Mouse (Mus musculus): ENCODE data around the gene Tarbp1. TPM values are rescaled to one million over a fixed set of nuclear protein-coding genes. Genes with fewer than 3 reads are reported as not detected.
"Not testable (repeated sequence)": the region's sequence is repeated elsewhere in the genome, so short reads cannot be mapped to it uniquely, and the experiment has no call there.

Tarbp1 gene
- polyA plus RNA-seq, 1 experiment from 2014 or later, result 2.5 TPM

DNA sequence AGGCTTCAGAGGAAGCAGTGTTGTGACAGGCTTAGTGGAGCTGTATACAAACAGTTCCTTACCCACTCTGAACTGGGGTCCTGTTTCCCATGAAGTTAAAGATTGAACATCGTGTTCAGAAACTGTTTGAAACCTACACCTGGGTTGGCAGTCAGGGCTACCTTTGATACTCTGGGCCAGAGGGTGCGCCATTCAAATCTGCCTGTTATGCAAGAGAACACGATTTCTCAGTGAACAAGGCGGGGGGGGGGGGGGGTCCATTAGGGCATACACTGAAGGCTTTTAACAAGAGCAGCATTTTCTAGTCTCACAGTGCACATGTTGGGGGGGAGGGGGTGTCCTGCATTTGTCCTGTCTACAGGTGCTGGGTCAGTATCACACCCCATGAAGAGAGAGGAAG is 50.7 kb downstream of the Tarbp1 start:
- H3K36me3 ChIP-seq (replicated peaks; ENCODE audit: control insufficient read depth, insufficient read depth), result peaks cover 43% of the 10 kb centered on the region
- no peaks in the 10 kb centered on the region for H3K9me3 ChIP-seq (ENCODE audit: control insufficient read depth, low read length)

DNA sequence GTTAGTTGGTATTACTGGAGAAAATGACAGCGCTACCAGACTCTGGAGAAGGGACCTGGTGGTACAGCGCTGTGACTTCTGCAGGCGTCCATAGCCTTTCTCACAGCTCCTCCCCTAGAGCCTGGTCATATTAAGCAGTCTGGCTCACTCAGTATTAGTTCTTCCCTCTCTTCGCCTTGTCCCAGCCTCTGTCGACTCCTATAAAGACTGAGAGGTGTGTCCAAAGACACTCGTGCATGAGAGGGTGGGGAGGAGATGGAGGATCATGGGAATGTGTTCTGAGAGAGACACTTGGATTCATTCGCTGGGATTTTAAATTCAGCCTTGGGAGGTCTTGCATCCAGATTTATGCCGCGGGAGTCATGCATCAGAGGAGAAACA is 52.0 kb downstream of the Tarbp1 start:
- no peak for DNase-seq (ENCODE audit: low spot score)
- 13% methylated on average over 9 of the region's 9 CpGs for WGBS
- H3K9me3 ChIP-seq (ENCODE audit: control insufficient read depth, low read length), result no peaks in the 10 kb centered on the region
- peak overlapping the region; percentile 78 for H3K27ac ChIP-seq
- peak overlapping the region; percentile 68 for H3K9ac ChIP-seq
- peaks cover 30% of the 10 kb centered on the region for H3K36me3 ChIP-seq (replicated peaks; ENCODE audit: control insufficient read depth, insufficient read depth)
- H3K4me3 ChIP-seq (replicated peaks; ENCODE audit: low read length), result peak overlapping the region; percentile 59
- peak; percentile 42 for ATAC-seq (ENCODE audit: low FRiP score)
- peaks cover 19% of the 10 kb centered on the region for H3K4me1 ChIP-seq (replicated peaks; ENCODE audit: control insufficient read depth, insufficient read depth, low read length)
- no peaks in the 10 kb centered on the region for H3K27me3 ChIP-seq (ENCODE audit: control insufficient read depth, insufficient read depth, low read length)
- H3K4me2 ChIP-seq (replicated peaks), result peak overlapping the region; percentile 75

More for the DNA sequence above, 50.7 kb downstream of the Tarbp1 start:
- H3K27me3 ChIP-seq (ENCODE audit: control insufficient read depth, insufficient read depth, low read length), result no peaks in the 10 kb centered on the region
- H3K9ac ChIP-seq, result no peak overlapping the region
- 79% methylated on average over 4 of the region's 4 CpGs for WGBS
- no peak overlapping the region for H3K4me3 ChIP-seq (replicated peaks; ENCODE audit: low read length)
- ATAC-seq (ENCODE audit: low FRiP score) (no peak), DNase-seq (ENCODE audit: low spot score) (no peak)
- no peak overlapping the region for H3K27ac ChIP-seq
- H3K4me1 ChIP-seq (replicated peaks; ENCODE audit: control insufficient read depth, insufficient read depth, low read length), result peaks cover 19% of the 10 kb centered on the region
- H3K4me2 ChIP-seq (replicated peaks), result no peak overlapping the region

DNA sequence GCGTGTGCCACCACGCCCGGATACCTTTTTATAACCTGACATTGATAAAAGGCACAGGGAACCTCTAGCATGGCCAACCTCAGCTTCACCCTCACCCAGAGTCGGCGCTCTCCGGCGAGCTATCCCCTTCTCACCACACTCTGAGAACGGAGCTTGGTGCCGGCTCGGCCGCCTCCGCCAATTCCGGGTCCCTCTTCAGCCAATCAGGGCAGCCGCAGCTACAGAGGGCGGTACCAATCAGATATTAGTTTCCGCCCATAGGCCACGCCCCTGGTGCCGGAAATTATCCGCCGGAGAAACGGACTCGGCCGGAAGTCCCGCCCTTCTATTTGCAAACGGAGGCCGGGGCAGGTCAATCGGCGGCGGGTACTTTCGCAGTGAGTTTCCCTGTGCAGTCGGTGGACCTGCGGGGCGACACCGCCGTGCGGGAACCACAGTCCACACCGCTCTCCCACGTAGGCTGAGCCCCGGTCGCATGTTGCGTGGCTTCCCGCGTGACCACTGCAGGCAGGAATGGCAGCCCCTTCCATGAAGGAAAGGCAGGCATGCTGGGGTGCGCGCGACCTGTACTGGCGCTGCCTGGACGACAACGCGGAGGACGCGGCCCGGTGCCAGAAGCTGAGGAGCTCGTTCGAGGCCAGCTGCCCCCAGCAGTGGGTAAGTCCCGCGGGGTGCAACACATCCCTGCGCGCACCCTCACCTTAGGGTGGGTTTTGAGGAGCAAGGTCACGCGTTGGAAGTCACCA is 52.5 kb downstream of the Tarbp1 start, which contains the start of gene Coa6:
Gene Coa6 (plus strand): TSS at position 342 of the 746 bp plus-strand sequence.
- Histone ChIP-seq H3K4me3 (replicated peaks; ENCODE audit: low read length) (peak within 1 kb of the TSS; percentile 59), H3K9ac (peak within 1 kb of the TSS; percentile 68), H3K27me3 (ENCODE audit: control insufficient read depth, insufficient read depth, low read length) (no peaks in the 10 kb centered on the region), H3K27ac (peak within 1 kb of the TSS; percentile 78), H3K4me2 (replicated peaks) (peak within 1 kb of the TSS; percentile 75), H3K36me3 (replicated peaks; ENCODE audit: control insufficient read depth, insufficient read depth) (peaks cover 25% of the 10 kb centered on the region), H3K4me1 (replicated peaks; ENCODE audit: control insufficient read depth, insufficient read depth, low read length) (peaks cover 19% of the 10 kb centered on the region), H3K9me3 (ENCODE audit: control insufficient read depth, low read length) (no peaks in the 10 kb centered on the region)
- WGBS, result under 1% methylated on average over 61 of the region's 61 CpGs
- peak; percentile 99 for ATAC-seq (ENCODE audit: low FRiP score)
- peak; percentile 98 for DNase-seq (ENCODE audit: low spot score)

DNA sequence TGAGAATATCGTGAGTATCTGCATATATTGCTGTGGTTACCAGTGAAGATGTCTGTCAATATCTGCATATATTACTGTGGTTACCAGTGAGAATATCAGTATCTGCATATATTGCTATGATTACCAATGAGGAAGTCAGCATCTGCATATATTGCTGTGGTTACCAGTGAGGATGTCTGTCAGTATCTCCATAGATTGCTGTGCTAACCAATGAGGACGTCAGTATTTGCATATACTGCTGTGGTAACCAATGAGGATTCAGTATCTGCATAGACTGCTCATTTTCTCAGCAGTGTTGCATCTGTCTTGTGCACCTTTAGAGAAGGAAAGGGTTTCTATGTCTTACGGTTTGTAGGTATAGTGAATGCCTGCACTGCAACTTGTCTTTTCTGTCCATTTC is 54.0 kb downstream of the Tarbp1 start:
- H3K36me3 ChIP-seq (replicated peaks; ENCODE audit: control insufficient read depth, insufficient read depth), result peaks cover 10% of the 10 kb centered on the region
- 80% methylated on average over 3 of the region's 3 CpGs for WGBS
- H3K27me3 ChIP-seq (ENCODE audit: control insufficient read depth, insufficient read depth, low read length), result no peaks in the 10 kb centered on the region
- no peak overlapping the region for H3K9ac ChIP-seq
- H3K4me3 ChIP-seq (replicated peaks; ENCODE audit: low read length), result no peak overlapping the region
- DNase-seq (ENCODE audit: low spot score) (no peak), ATAC-seq (ENCODE audit: low FRiP score) (no peak)
- no peaks in the 10 kb centered on the region for H3K9me3 ChIP-seq (ENCODE audit: control insufficient read depth, low read length)
- H3K27ac ChIP-seq, result no peak overlapping the region
- no peak overlapping the region for H3K4me2 ChIP-seq (replicated peaks)
- H3K4me1 ChIP-seq (replicated peaks; ENCODE audit: control insufficient read depth, insufficient read depth, low read length), result peaks cover 19% of the 10 kb centered on the region

DNA sequence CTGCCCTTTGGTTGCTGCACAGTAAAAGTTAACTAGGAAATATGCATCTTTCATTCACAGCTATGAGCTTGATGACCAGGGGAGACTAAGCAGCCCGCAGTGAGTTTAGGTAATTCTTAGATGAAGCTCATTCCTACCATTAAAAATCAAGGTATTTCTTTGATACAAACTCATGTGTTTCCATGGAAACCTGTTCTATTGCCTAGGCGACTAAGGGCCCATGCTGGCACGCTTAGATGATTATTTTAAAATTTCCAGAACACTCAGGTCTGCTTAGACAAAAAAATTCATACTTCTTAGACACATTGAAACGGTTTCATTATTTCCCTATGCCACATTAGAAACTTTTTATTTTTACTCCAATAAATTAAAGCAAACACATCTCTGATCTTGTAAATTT is 69.8 kb downstream of the Tarbp1 start:
- H3K27me3 ChIP-seq (ENCODE audit: control insufficient read depth, insufficient read depth, low read length), result no peaks in the 10 kb centered on the region
- no peaks in the 10 kb centered on the region for H3K36me3 ChIP-seq (replicated peaks; ENCODE audit: control insufficient read depth, insufficient read depth)
- no peak overlapping the region for H3K27ac ChIP-seq
- H3K9me3 ChIP-seq (ENCODE audit: control insufficient read depth, low read length), result no peaks in the 10 kb centered on the region
- H3K9ac ChIP-seq, result no peak overlapping the region
- H3K4me1 ChIP-seq (replicated peaks; ENCODE audit: control insufficient read depth, insufficient read depth, low read length), result no peaks in the 10 kb centered on the region
- ATAC-seq (ENCODE audit: low FRiP score) (no peak), DNase-seq (ENCODE audit: low spot score) (no peak)
- WGBS, result 73% methylated on average over 4 of the region's 4 CpGs
- H3K4me2 ChIP-seq (replicated peaks), result no peak overlapping the region
- no peak overlapping the region for H3K4me3 ChIP-seq (replicated peaks; ENCODE audit: low read length)

DNA sequence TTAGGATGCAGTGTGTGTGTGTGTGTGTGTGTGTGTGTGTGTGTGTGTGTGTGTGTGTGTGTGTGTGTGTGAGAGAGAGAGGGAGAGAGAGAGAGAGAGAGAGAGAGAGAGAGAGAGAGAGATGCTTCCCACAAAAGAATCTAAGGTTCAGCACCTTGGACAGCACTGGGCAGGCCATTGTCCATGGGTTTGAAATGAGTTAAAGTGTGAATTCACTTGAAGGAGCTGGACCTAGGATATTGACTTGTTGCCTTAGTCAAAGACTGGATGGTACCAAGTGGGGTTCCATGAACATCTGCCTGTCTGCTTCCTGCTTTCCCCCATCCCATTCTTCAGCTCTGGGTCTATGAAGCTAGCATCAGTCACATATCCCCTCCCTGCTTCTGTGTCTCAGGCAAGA is 70.3 kb downstream of the Tarbp1 start:
- not testable (repeated sequence) for H3K27me3 ChIP-seq (ENCODE audit: control insufficient read depth, insufficient read depth, low read length); H3K4me1 ChIP-seq (replicated peaks; ENCODE audit: control insufficient read depth, insufficient read depth, low read length); DNase-seq (ENCODE audit: low spot score); ATAC-seq (ENCODE audit: low FRiP score); H3K36me3 ChIP-seq (replicated peaks; ENCODE audit: control insufficient read depth, insufficient read depth); H3K27ac ChIP-seq; H3K9ac ChIP-seq; H3K4me2 ChIP-seq (replicated peaks); H3K9me3 ChIP-seq (ENCODE audit: control insufficient read depth, low read length); H3K4me3 ChIP-seq (replicated peaks; ENCODE audit: low read length)

DNA sequence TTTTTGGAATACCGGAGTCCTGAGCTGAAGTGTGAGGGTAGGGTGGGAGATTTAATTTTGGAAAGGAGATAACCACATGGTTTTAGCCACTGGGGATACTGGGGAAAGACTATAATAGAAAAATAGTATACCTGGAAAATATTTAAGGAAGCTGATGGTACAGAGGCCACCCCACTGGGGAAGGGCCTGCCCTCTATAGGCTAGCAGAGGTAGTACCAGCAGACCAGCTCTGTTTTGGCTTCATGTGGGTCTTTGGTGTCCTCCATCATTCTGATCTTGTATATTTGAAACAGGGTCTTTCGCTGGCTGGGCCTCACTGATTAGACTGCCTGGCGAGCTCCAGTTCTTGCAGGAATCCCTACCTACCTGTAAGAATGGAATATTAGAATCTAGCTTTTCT is 76.5 kb downstream of the Tarbp1 start:
- no peaks in the 10 kb centered on the region; the same call in 1 of the 2 replicates for H3K4me1 ChIP-seq (replicated peaks; ENCODE audit: control insufficient read depth, insufficient read depth, low read length)
- no peak for ATAC-seq (ENCODE audit: low FRiP score)
- DNase-seq (ENCODE audit: low spot score), result no peak
- H3K9ac ChIP-seq, result no peak overlapping the region
- WGBS, result 65% methylated on average over 3 of the region's 3 CpGs
- H3K4me3 ChIP-seq (replicated peaks; ENCODE audit: low read length), result no peak overlapping the region
- H3K9me3 ChIP-seq (ENCODE audit: control insufficient read depth, low read length), result no peaks in the 10 kb centered on the region
- no peak overlapping the region for H3K4me2 ChIP-seq (replicated peaks)
- H3K27me3 ChIP-seq (ENCODE audit: control insufficient read depth, insufficient read depth, low read length), result no peaks in the 10 kb centered on the region
- H3K36me3 ChIP-seq (replicated peaks; ENCODE audit: control insufficient read depth, insufficient read depth), result no peaks in the 10 kb centered on the region
- H3K27ac ChIP-seq, result no peak overlapping the region

DNA sequence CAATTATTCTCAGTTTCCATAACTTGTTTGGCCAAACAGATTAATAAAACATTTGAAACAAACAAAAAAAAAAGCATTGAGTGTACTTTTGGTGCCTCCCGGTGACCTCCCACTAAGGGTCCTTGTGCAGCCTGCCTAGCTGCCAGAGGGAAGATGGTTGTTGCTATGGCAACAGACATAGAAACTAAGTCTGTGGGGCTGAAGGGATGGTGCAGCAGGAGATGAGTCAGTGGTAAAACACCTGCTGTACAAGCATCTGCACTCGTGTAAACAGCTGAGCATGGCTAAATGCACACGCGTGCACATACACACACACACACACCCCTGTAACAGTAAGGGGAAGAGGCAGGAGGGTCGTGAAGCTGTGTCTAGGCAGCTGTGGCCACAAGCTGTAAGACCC is 78.9 kb downstream of the Tarbp1 start:
- no peak overlapping the region for H3K9ac ChIP-seq
- H3K4me3 ChIP-seq (replicated peaks; ENCODE audit: low read length), result no peak overlapping the region
- ATAC-seq (ENCODE audit: low FRiP score), result no peak
- H3K27me3 ChIP-seq (ENCODE audit: control insufficient read depth, insufficient read depth, low read length), result no peaks in the 10 kb centered on the region
- 43% methylated on average over 5 of the region's 5 CpGs for WGBS
- no peaks in the 10 kb centered on the region for H3K36me3 ChIP-seq (replicated peaks; ENCODE audit: control insufficient read depth, insufficient read depth)
- DNase-seq (ENCODE audit: low spot score), result peak; percentile 40
- no peaks in the 10 kb centered on the region; the same call in 1 of the 2 replicates for H3K4me1 ChIP-seq (replicated peaks; ENCODE audit: control insufficient read depth, insufficient read depth, low read length)
- H3K9me3 ChIP-seq (ENCODE audit: control insufficient read depth, low read length), result no peaks in the 10 kb centered on the region
- no peak overlapping the region for H3K27ac ChIP-seq
- H3K4me2 ChIP-seq (replicated peaks), result no peak overlapping the region

DNA sequence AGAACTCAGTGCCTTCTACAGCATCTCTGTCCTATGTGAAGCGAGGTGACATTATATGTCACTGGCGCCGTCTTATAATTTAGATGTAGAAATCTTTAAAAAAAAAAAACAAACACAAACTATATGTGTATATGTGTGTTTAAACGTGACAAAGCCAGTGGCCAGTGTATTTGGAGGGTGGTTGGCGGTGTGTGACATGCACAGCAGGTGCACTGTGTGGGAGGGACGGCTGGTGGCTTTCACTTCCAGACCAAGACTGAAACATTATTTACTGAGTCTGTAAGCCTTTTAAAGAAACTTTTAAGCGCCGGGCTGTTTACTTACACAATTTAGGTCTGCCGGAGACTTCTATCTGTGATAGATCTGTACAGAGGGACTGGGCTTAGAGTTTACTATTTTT is 79.5 kb downstream of the Tarbp1 start:
- no peak overlapping the region for H3K4me3 ChIP-seq (replicated peaks; ENCODE audit: low read length)
- no peaks in the 10 kb centered on the region for H3K36me3 ChIP-seq (replicated peaks; ENCODE audit: control insufficient read depth, insufficient read depth)
- no peaks in the 10 kb centered on the region; the same call in 1 of the 2 replicates for H3K4me1 ChIP-seq (replicated peaks; ENCODE audit: control insufficient read depth, insufficient read depth, low read length)
- ATAC-seq (ENCODE audit: low FRiP score) (no peak), DNase-seq (ENCODE audit: low spot score) (no peak)
- no peak overlapping the region for H3K4me2 ChIP-seq (replicated peaks)
- H3K27ac ChIP-seq, result no peak overlapping the region
- H3K9ac ChIP-seq, result no peak overlapping the region
- H3K27me3 ChIP-seq (ENCODE audit: control insufficient read depth, insufficient read depth, low read length), result no peaks in the 10 kb centered on the region
- H3K9me3 ChIP-seq (ENCODE audit: control insufficient read depth, low read length), result no peaks in the 10 kb centered on the region
- WGBS, result 67% methylated on average over 9 of the region's 9 CpGs
